ENCODE assay signal across 22 mouse cellular contexts in the genomic region with DNA sequence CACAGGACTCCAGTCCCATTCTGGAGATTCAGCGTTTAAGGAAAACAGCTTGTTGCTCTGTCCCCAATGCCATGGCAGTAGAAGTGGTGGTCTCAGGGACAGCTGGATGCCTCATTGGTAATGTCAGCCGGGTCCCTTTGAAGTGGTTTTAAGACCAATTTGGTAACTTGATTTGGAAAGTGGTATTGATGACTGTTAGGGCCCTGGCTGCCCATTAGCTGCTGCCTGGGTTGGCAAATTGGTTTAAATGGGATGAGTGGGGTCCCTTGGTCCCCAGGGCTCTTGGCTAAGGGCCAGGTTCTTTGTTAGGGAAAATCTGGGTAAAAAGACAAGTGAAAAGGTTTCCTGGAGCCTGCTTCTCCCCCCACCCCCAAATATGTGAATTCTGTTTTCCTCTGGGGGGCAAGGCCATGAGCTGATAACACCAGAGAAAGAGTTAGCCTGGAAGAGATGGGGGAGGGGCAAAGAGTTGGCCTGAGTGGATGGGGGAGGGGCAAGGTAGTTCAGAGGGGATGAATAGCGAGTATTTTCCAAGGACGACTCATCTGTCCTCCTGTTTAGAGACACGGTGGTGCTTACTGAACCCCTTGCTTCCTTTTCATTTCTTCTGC.
DNase-seq lines count a peak whose midpoint lies in the region; ATAC-seq and TF ChIP-seq lines count a peak whose summit lies in the region.
"Had no signal": no experiment of that assay in that cellular context is flagged by ENCODE, and none has a peak within 500 bp of the region (broad histone marks: within the 10 kb centered on the region; RNA-seq: fewer than 3 reads in every experiment).

No protein-coding gene starts in this region.

- intact Hi-C loops in heart, postnatal 36 days (cut with DNase I) = no loop called here

- H3K4me1 ChIP-seq in heart, embryonic 15.5 days (replicated peaks) = peaks cover 9% of the 10 kb centered on the region
- H3K4me1 ChIP-seq in CH12.LX (ENCODE audit: control insufficient read depth in 1 of 2, insufficient read depth in 2 of 2) (peaks cover 70 to 100% of the 10 kb centered on the region in 2 experiments), ES-Bruce4 (ENCODE audit: control insufficient read depth, insufficient read depth, low read length) (peaks cover 9% of the 10 kb centered on the region)
- H3K4me1 ChIP-seq: neural tube, embryonic 15.5 days; stomach, embryonic 15.5 days had no signal

- H3K27me3 ChIP-seq in heart, embryonic 15.5 days = no peaks in the 10 kb centered on the region
- H3K27me3 ChIP-seq in CH12.LX (replicated peaks) = no peaks in the 10 kb centered on the region
- H3K27me3 ChIP-seq in ES-Bruce4 (ENCODE audit: control insufficient read depth, insufficient read depth, low read length, poor library complexity, severe bottlenecking) = no peaks in the 10 kb centered on the region
- H3K27me3 ChIP-seq: kidney, embryonic 15.5 days; limb, embryonic 12.5 days; neural tube, embryonic 15.5 days; stomach, embryonic 15.5 days had no signal

- TF ChIP-seq CTCF in CH12.LX (conservative IDR thresholded peaks at IDR 0.05 in 1 of 2, IDR thresholded peaks at IDR 0.05 in 1 of 2; ENCODE audit: low read depth in 2 of 2, low read length in 2 of 2) (no peak), ES-Bruce4 (IDR thresholded peaks at IDR 0.05; ENCODE audit: low read depth, low read length) (no peak)
- TF ChIP-seq CTCF in brain, embryonic 14.5 days (IDR thresholded peaks at IDR 0.05; ENCODE audit: borderline replicate concordance, extremely low read depth, insufficient read depth, insufficient read length) = no peak

- TF ChIP-seq RAD21 in CH12.LX (IDR thresholded peaks at IDR 0.05; ENCODE audit: low read depth, low read length) = no peak

- WGBS in heart, embryonic 15.5 days = 29% methylated on average over 5 of the region's 5 CpGs

- peak; percentile 30; the same call in 1 of the 2 replicates for ATAC-seq in heart, embryonic 15.5 days (replicated peaks; ENCODE audit: insufficient number of reproducible peaks, insufficient read depth, low FRiP score, low read depth)
- ATAC-seq: intestine, postnatal 0 days had no signal

- no peak for TF ChIP-seq EP300 in CH12.LX (IDR thresholded peaks at IDR 0.05; ENCODE audit: low read length)
- TF ChIP-seq EP300 in ES-Bruce4 (IDR thresholded peaks at IDR 0.05; ENCODE audit: insufficient read depth, low read depth, low read length) = peak; percentile 78

- in situ Hi-C loops in CH12.LX (cut with MboI; ENCODE audit: low pct_ligation_motif_present, low pct_unique_long_range_greater_than_20kb, low sequenced_read_pairs) = no loop called here

- no peak overlapping the region for H3K27ac ChIP-seq in heart, embryonic 15.5 days
- H3K27ac ChIP-seq in CH12.LX (ENCODE audit: insufficient read depth, low read depth) (peak overlapping the region; percentile 7; the same call in 1 of the 2 replicates), ES-Bruce4 (ENCODE audit: insufficient read depth, low read length) (peak overlapping the region; percentile 12; the same call in 1 of the 2 replicates)
- H3K27ac ChIP-seq: gastrocnemius, adult 2 months; hindbrain, embryonic 14.5 days; kidney, embryonic 15.5 days; limb, embryonic 12.5 days; neural tube, embryonic 15.5 days; stomach, embryonic 15.5 days had no signal

- H3K9ac ChIP-seq in heart, embryonic 15.5 days = no peak overlapping the region
- H3K9ac ChIP-seq in CH12.LX (ENCODE audit: insufficient read depth, low read depth) (no peak overlapping the region), ES-Bruce4 (ENCODE audit: low read depth, poor library complexity, severe bottlenecking) (no peak overlapping the region)
- H3K9ac ChIP-seq: hindbrain, embryonic 14.5 days; kidney, embryonic 15.5 days; limb, embryonic 12.5 days; neural tube, embryonic 15.5 days; stomach, embryonic 15.5 days had no signal

- TF ChIP-seq POLR2A in CH12.LX (IDR thresholded peaks at IDR 0.05; ENCODE audit: low read depth, low read length) (no peak), ES-Bruce4 (IDR thresholded peaks at IDR 0.05; ENCODE audit: insufficient read depth, low read length) (no peak)
- TF ChIP-seq POLR2A in brain, embryonic 14.5 days (IDR thresholded peaks at IDR 0.05; ENCODE audit: borderline replicate concordance, extremely low read depth, insufficient read depth, insufficient read length, poor library complexity, severe bottlenecking) = no peak

- no peaks in the 10 kb centered on the region for H3K9me3 ChIP-seq in heart, embryonic 15.5 days (replicated peaks)
- H3K9me3 ChIP-seq in CH12.LX (replicated peaks; ENCODE audit: low read length) = no peaks in the 10 kb centered on the region
- no peaks in the 10 kb centered on the region for H3K9me3 ChIP-seq in ES-Bruce4 (replicated peaks; ENCODE audit: control insufficient read depth, insufficient read depth, low read length, poor library complexity, severe bottlenecking)
- H3K9me3 ChIP-seq: kidney, embryonic 15.5 days; limb, embryonic 12.5 days; neural tube, embryonic 15.5 days; stomach, embryonic 15.5 days had no signal

- H3K79me2 ChIP-seq in CH12.LX (replicated peaks; ENCODE audit: control insufficient read depth, extremely low read depth, insufficient read depth, poor library complexity, severe bottlenecking) = peaks cover 97% of the 10 kb centered on the region

- H3K4me3 ChIP-seq in heart, embryonic 15.5 days = no peak overlapping the region
- H3K4me3 ChIP-seq in CH12.LX (replicated peaks in 1 of 3; ENCODE audit: low read depth in 2 of 3, low read length in 2 of 3, poor library complexity in 1 of 3) (no peak overlapping the region), ES-Bruce4 (ENCODE audit: low read depth, low read length) (no peak overlapping the region)
- H3K4me3 ChIP-seq: gastrocnemius, adult 2 months; kidney, embryonic 15.5 days; limb, embryonic 12.5 days; myocyte; neural tube, embryonic 15.5 days; stomach, embryonic 15.5 days had no signal

- H3K36me3 ChIP-seq in heart, embryonic 15.5 days = no peaks in the 10 kb centered on the region
- peaks cover 36 to 91% of the 10 kb centered on the region in 2 experiments for H3K36me3 ChIP-seq in CH12.LX (replicated peaks in 1 of 2; ENCODE audit: control insufficient read depth in 1 of 2, insufficient read depth in 1 of 2, low read length in 1 of 2)
- peaks cover 2% of the 10 kb centered on the region; the same call in 1 of the 2 replicates for H3K36me3 ChIP-seq in ES-Bruce4 (ENCODE audit: control insufficient read depth, insufficient read depth, low read length, poor library complexity, severe bottlenecking)
- H3K36me3 ChIP-seq: kidney, embryonic 15.5 days; limb, embryonic 12.5 days; neural tube, embryonic 15.5 days; stomach, embryonic 15.5 days had no signal

- DNase-seq in heart, postnatal 36 days = no peak
- no peak for DNase-seq in CH12.LX (ENCODE audit: extremely low read depth)
- DNase-seq in brain, embryonic 14.5 days (ENCODE audit: low read depth) = peak; percentile 55
- DNase-seq in adrenal gland, postnatal 4 days (ENCODE audit: low spot score in 2 of 2) = no peak
- no peak for DNase-seq in natural killer cell, adult 2 months (ENCODE audit: low spot score in 2 of 2)
- DNase-seq in cerebellum, adult 8-10 months = no peak
- DNase-seq: adrenal gland, adult 2 months; cerebellum, postnatal 10 days; gastrocnemius, adult 2 months; lung, adult 2 months; lung, postnatal 4 days; thymus, adult 18-20 months had no signal

- dilution Hi-C loops in CH12.LX (cut with MboI; ENCODE audit: extremely low pct_ligation_motif_present, extremely low pct_unique_long_range_greater_than_20kb, low sequenced_read_pairs) = no loop called here

- no peak overlapping the region for H3K4me2 ChIP-seq in heart, embryonic 15.5 days
- no peak overlapping the region; the same call in 1 of the 2 replicates for H3K4me2 ChIP-seq in CH12.LX (ENCODE audit: insufficient read depth, low read depth, poor library complexity, severe bottlenecking)
- H3K4me2 ChIP-seq: heart, embryonic 11.5 days; hindbrain, embryonic 14.5 days; kidney, embryonic 15.5 days; limb, embryonic 12.5 days; neural tube, embryonic 15.5 days; stomach, embryonic 15.5 days had no signal

TF ChIP-seq in CH12.LX, 34 proteins besides CTCF, POLR2A, EP300 and RAD21:
- peak; percentile 93 for TF ChIP-seq CHD2 (IDR thresholded peaks at IDR 0.05; ENCODE audit: low read length)
- TF ChIP-seq POLR2AphosphoS2 (IDR thresholded peaks at IDR 0.05; ENCODE audit: low read depth, low read length) = 0 out of 2 replicates have a peak, but pooled peaks have one; percentile 31
- TF ChIP-seq JUND (conservative IDR thresholded peaks at IDR 0.05; ENCODE audit: low read depth, low read length) = no peak
